In genomic region chr5:115430187-115430960, GRCm38 (mm10) we compare ENCODE assay signal across 8 mouse cellular contexts. TPM values are rescaled to one million over a fixed set of nuclear protein-coding genes. Genes with fewer than 3 reads are reported as not detected.
DNase-seq lines count a peak whose midpoint lies in the region; ATAC-seq and TF ChIP-seq lines count a peak whose summit lies in the region.

No protein-coding gene starts in this region.

- H3K4me3 ChIP-seq in lung, postnatal 0 days (ENCODE audit: low read depth, low read length) = peak overlapping the region; percentile 61
- H3K4me3 ChIP-seq in limb, embryonic 12.5 days (replicated peaks) = peak overlapping the region; percentile 98
- peak overlapping the region; percentile 54 for H3K4me3 ChIP-seq in small intestine, adult 2 months (ENCODE audit: low read depth, low read length)

- H3K4me1 ChIP-seq in lung, postnatal 0 days (ENCODE audit: insufficient read depth, low read depth, low read length) = no peaks in the 10 kb centered on the region
- peaks cover 59% of the 10 kb centered on the region for H3K4me1 ChIP-seq in limb, embryonic 12.5 days (replicated peaks)
- peaks cover 10% of the 10 kb centered on the region for H3K4me1 ChIP-seq in small intestine, adult 2 months (ENCODE audit: control insufficient read depth, insufficient read depth, insufficient read length, low read length)

- intact Hi-C loops in left cerebral cortex, postnatal 4 days (cut with DNase I) = loop anchor here (5.0 kb wide), 1 partner anchor 73 kb away; no protein-coding TSS in a partner anchor

- TF ChIP-seq EP300 in lung, postnatal 0 days (IDR thresholded peaks at IDR 0.05) = no peak

- no peak for TF ChIP-seq POLR2A in small intestine, adult 2 months (IDR thresholded peaks at IDR 0.05; ENCODE audit: low read depth, low read length)

- H3K36me3 ChIP-seq in lung, postnatal 0 days (ENCODE audit: insufficient read depth, low read length) = no peaks in the 10 kb centered on the region
- peaks cover 28% of the 10 kb centered on the region for H3K36me3 ChIP-seq in limb, embryonic 12.5 days
- no peaks in the 10 kb centered on the region for H3K36me3 ChIP-seq in small intestine, adult 2 months (ENCODE audit: control insufficient read depth, insufficient read depth, low read length)

- 0 out of 2 replicates have a peak, but pooled peaks cover 5% of the 10 kb centered on the region for H3K27me3 ChIP-seq in lung, postnatal 0 days (replicated peaks; ENCODE audit: insufficient read depth, low read length)
- peaks cover 13% of the 10 kb centered on the region; the same call in 1 of the 2 replicates for H3K27me3 ChIP-seq in limb, embryonic 12.5 days
- peaks cover 27% of the 10 kb centered on the region for H3K27me3 ChIP-seq in small intestine, adult 2 months (ENCODE audit: control insufficient read depth, insufficient read depth, low read length)

- TF ChIP-seq CTCF in lung, postnatal 0 days (IDR thresholded peaks at IDR 0.05) = no peak
- TF ChIP-seq CTCF in small intestine, adult 2 months (IDR thresholded peaks at IDR 0.05; ENCODE audit: extremely low read depth, insufficient read length, insufficient replicate concordance, low read depth, low read length) = no peak

- peak overlapping the region; percentile 99 for H3K4me2 ChIP-seq in lung, postnatal 0 days (replicated peaks; ENCODE audit: low read depth, low read length)
- peak overlapping the region; percentile 93 for H3K4me2 ChIP-seq in limb, embryonic 12.5 days

- peak; percentile 22; the same call in 1 of the 2 replicates for ATAC-seq in lung, postnatal 0 days
- ATAC-seq in limb, embryonic 12.5 days (ENCODE audit: insufficient number of reproducible peaks, insufficient read depth, low FRiP score, low TSS enrichment, low read depth) = no peak

- H3K9ac ChIP-seq in lung, postnatal 0 days (replicated peaks; ENCODE audit: low read depth) = peak overlapping the region; percentile 19; the same call in 1 of the 2 replicates
- peak overlapping the region; percentile 99 for H3K9ac ChIP-seq in limb, embryonic 12.5 days (replicated peaks)

- peak; percentile 40 to 51 for DNase-seq in adrenal gland, adult 18-20 months (ENCODE audit: low spot score in 2 of 2)
- no peak for DNase-seq in adrenal gland, postnatal 4 days (ENCODE audit: low spot score in 2 of 2)
- DNase-seq in lung, postnatal 0 days (ENCODE audit: low spot score) = no peak
- DNase-seq in lung, postnatal 10 days = no peak
- DNase-seq in layer of hippocampus, adult 18-20 months (ENCODE audit: low spot score in 2 of 2) = no peak
- no peak for DNase-seq in left cerebral cortex, postnatal 4 days

- WGBS in lung, postnatal 0 days = 3% methylated on average over 52 of the region's 73 CpGs
- WGBS in limb, embryonic 12.5 days = 1% methylated on average over 62 of the region's 73 CpGs
- WGBS in small intestine, adult 2 months = 2% methylated on average over 68 of the region's 73 CpGs

- no peaks in the 10 kb centered on the region for H3K9me3 ChIP-seq in lung, postnatal 0 days (ENCODE audit: low read length)
- H3K9me3 ChIP-seq in limb, embryonic 12.5 days = no peaks in the 10 kb centered on the region

- H3K27ac ChIP-seq in lung, postnatal 0 days (ENCODE audit: low read length) = no peak overlapping the region
- H3K27ac ChIP-seq in limb, embryonic 12.5 days = peak overlapping the region; percentile 91
- no peak overlapping the region for H3K27ac ChIP-seq in small intestine, adult 2 months (ENCODE audit: insufficient read depth, low read depth, low read length)

RNA-seq across cellular contexts. Expression of gene Msi1, which starts 1.0 kb away (rescaled TPM):
- 10 to 100 TPM; 12.4 to 20.8 TPM for total RNA-seq in adrenal gland, adult 18-20 months (2021)
- total RNA-seq in adrenal gland, postnatal 4 days (2021) = 10 to 100 TPM; 27.0 to 33.2 TPM
- polyA plus RNA-seq in lung, postnatal 0 days (2015; fragmentation: Nextera tagmentation; extraction: Ambion mirVana) = 1.2 TPM in 2 replicates
- polyA plus RNA-seq in limb, embryonic 12.5 days (2016; fragmentation: Nextera tagmentation; extraction: Ambion mirVana) = 29.4 and 29.5 TPM in 2 replicates
- 4.6 and 9.0 TPM in 2 replicates for polyA plus RNA-seq in small intestine, adult 2 months (2012; rRNA removed)
- total RNA-seq in layer of hippocampus, adult 18-20 months (2021) = 10 to 100 TPM; 50.7 to 53.3 TPM
- 100 to 1,000 TPM; 110 to 114 TPM for total RNA-seq in left cerebral cortex, postnatal 4 days (2021)

RNA-seq across cellular contexts. Expression of gene Pla2g1b, which starts 35.7 kb away (rescaled TPM):
- not detected for total RNA-seq in adrenal gland, adult 18-20 months (2021)
- 10 to 100 TPM in 1 of 2 experiments, not detected in 1; 13.7 TPM for total RNA-seq in adrenal gland, postnatal 4 days (2021)
- polyA plus RNA-seq in lung, postnatal 0 days (2015; fragmentation: Nextera tagmentation; extraction: Ambion mirVana) = 70.5 and 71.7 TPM in 2 replicates
- polyA plus RNA-seq in limb, embryonic 12.5 days (2016; fragmentation: Nextera tagmentation; extraction: Ambion mirVana) = not detected in 2 replicates
- 5.2 and 2,024 TPM in 2 replicates for polyA plus RNA-seq in small intestine, adult 2 months (2012; rRNA removed)
- total RNA-seq in layer of hippocampus, adult 18-20 months (2021) = not detected
- not detected for total RNA-seq in left cerebral cortex, postnatal 4 days (2021)

RNA-seq across cellular contexts. Expression of gene Sirt4, which starts 54.2 kb away (rescaled TPM):
- total RNA-seq in adrenal gland, adult 18-20 months (2021) = 10 to 100 TPM; 18.1 to 21.2 TPM
- total RNA-seq in adrenal gland, postnatal 4 days (2021) = 10 to 100 TPM; 29.9 to 31.3 TPM
- 15.7 and 18.0 TPM in 2 replicates for polyA plus RNA-seq in lung, postnatal 0 days (2015; fragmentation: Nextera tagmentation; extraction: Ambion mirVana)
- polyA plus RNA-seq in limb, embryonic 12.5 days (2016; fragmentation: Nextera tagmentation; extraction: Ambion mirVana) = 21.9 and 24.9 TPM in 2 replicates
- 9.9 and 13.6 TPM in 2 replicates for polyA plus RNA-seq in small intestine, adult 2 months (2012; rRNA removed)
- 10 to 100 TPM; 27.9 to 35.7 TPM for total RNA-seq in layer of hippocampus, adult 18-20 months (2021)
- 10 to 100 TPM; 28.4 to 31.5 TPM for total RNA-seq in left cerebral cortex, postnatal 4 days (2021)

Comparison
In these comparisons a context has a peak if more than half of its experiments do, and no peak if none do; other contexts are left out.
1. DNase-seq: peak in adrenal gland, adult 18-20 months (2 of 2); none in adrenal gland, postnatal 4 days (0 of 2), lung, postnatal 0 days (single experiment), lung, postnatal 10 days (single experiment), layer of hippocampus, adult 18-20 months (0 of 2) and left cerebral cortex, postnatal 4 days (single experiment).
2. Peak in every context shown above with its lines, with median percentiles within 50 percentile points of each other: H3K4me3 ChIP-seq.